23 mouse cellular contexts compared by ENCODE assay signal in genomic region chr1:182026120-182026519, GRCm38 (mm10). TPM values are rescaled to one million over a fixed set of nuclear protein-coding genes. Genes with fewer than 3 reads are reported as not detected.
DNase-seq lines count a peak whose midpoint lies in the region; ATAC-seq and TF ChIP-seq lines count a peak whose summit lies in the region.
"Had no signal": no experiment of that assay in that cellular context is flagged by ENCODE, and none has a peak within 500 bp of the region (broad histone marks: within the 10 kb centered on the region; RNA-seq: fewer than 3 reads in every experiment).

No protein-coding gene starts in this region.

- intact Hi-C loops in heart, postnatal 14 days (cut with DNase I) = no loop called here

- no peaks in the 10 kb centered on the region for H3K9me3 ChIP-seq in heart, embryonic 10.5 days
- H3K9me3 ChIP-seq in heart, embryonic 16.5 days (replicated peaks; ENCODE audit: control insufficient read depth, low read length) = no peaks in the 10 kb centered on the region
- H3K9me3 ChIP-seq in heart, postnatal 0 days (replicated peaks; ENCODE audit: control insufficient read depth, low read length) = no peaks in the 10 kb centered on the region
- no peaks in the 10 kb centered on the region for H3K9me3 ChIP-seq in stomach, embryonic 16.5 days (replicated peaks; ENCODE audit: control insufficient read depth, low read length)
- H3K9me3 ChIP-seq: embryonic facial prominence, embryonic 13.5 days; hindbrain, embryonic 13.5 days; limb, embryonic 13.5 days; liver, embryonic 12.5 days; midbrain, embryonic 12.5 days had no signal

- no peak overlapping the region for H3K4me3 ChIP-seq in heart, embryonic 10.5 days
- H3K4me3 ChIP-seq in heart, embryonic 16.5 days (ENCODE audit: low read length) = no peak overlapping the region
- H3K4me3 ChIP-seq in heart, postnatal 0 days (ENCODE audit: low read depth, low read length) = no peak overlapping the region
- no peak overlapping the region for H3K4me3 ChIP-seq in stomach, embryonic 16.5 days (replicated peaks; ENCODE audit: low read length)
- H3K4me3 ChIP-seq: embryonic facial prominence, embryonic 13.5 days; hindbrain, embryonic 13.5 days; limb, embryonic 13.5 days; liver, embryonic 12.5 days; midbrain, embryonic 12.5 days had no signal

- WGBS in heart, embryonic 10.5 days = 44% methylated on average over 7 of the region's 7 CpGs
- 26% methylated on average over 7 of the region's 7 CpGs for WGBS in heart, embryonic 16.5 days
- WGBS in heart, postnatal 0 days = 21% methylated on average over 7 of the region's 7 CpGs
- WGBS in stomach, embryonic 16.5 days = 49% methylated on average over 7 of the region's 7 CpGs

- H3K4me1 ChIP-seq in heart, embryonic 10.5 days = peaks cover 56% of the 10 kb centered on the region
- H3K4me1 ChIP-seq in heart, embryonic 16.5 days (ENCODE audit: control insufficient read depth, insufficient read depth, low read length) = peaks cover 28% of the 10 kb centered on the region
- peaks cover 46% of the 10 kb centered on the region for H3K4me1 ChIP-seq in heart, postnatal 0 days (ENCODE audit: control insufficient read depth, insufficient read depth)
- H3K4me1 ChIP-seq in stomach, embryonic 16.5 days (ENCODE audit: control insufficient read depth, insufficient read depth, low read length) = peaks cover 10% of the 10 kb centered on the region
- H3K4me1 ChIP-seq: liver, embryonic 12.5 days had no signal

- no peak for TF ChIP-seq CTCF in heart, postnatal 0 days (IDR thresholded peaks at IDR 0.05; ENCODE audit: low read depth)

- no peak for TF ChIP-seq EP300 in heart, postnatal 0 days (IDR thresholded peaks at IDR 0.05; ENCODE audit: low read depth)

- H3K4me2 ChIP-seq in heart, embryonic 16.5 days (ENCODE audit: low read depth, low read length) = no peak overlapping the region
- H3K4me2 ChIP-seq in heart, postnatal 0 days (ENCODE audit: low read depth, low read length) = no peak overlapping the region
- no peak overlapping the region for H3K4me2 ChIP-seq in stomach, embryonic 16.5 days (ENCODE audit: low read depth, low read length)
- H3K4me2 ChIP-seq: embryonic facial prominence, embryonic 13.5 days; hindbrain, embryonic 13.5 days; limb, embryonic 13.5 days; liver, embryonic 12.5 days; lung, embryonic 14.5 days; midbrain, embryonic 12.5 days had no signal

- peak; percentile 49; the same call in 1 of the 2 replicates for ATAC-seq in heart, embryonic 16.5 days (replicated peaks; ENCODE audit: extremely low read depth, insufficient read depth, low FRiP score)
- peak; percentile 78 for ATAC-seq in heart, postnatal 0 days (ENCODE audit: insufficient read depth, low read depth)
- ATAC-seq in stomach, embryonic 16.5 days (ENCODE audit: insufficient read depth, low FRiP score) = peak; percentile 64; the same call in 1 of the 2 replicates
- ATAC-seq: CD4-positive, CD25-positive, alpha-beta regulatory T cell, adult 4 months; forebrain, embryonic 14.5 days; liver, embryonic 12.5 days had no signal

- no peak for DNase-seq in heart, embryonic 10.5 days (ENCODE audit: low spot score)
- no peak for DNase-seq in heart, adult 9 months (ENCODE audit: low spot score in 2 of 2)
- DNase-seq in heart, postnatal 14 days = no peak
- peak; percentile 76 for DNase-seq in heart, postnatal 0 days (ENCODE audit: low spot score)
- no peak for DNase-seq in thymus, postnatal 36 days
- no peak for DNase-seq in kidney, adult 8-10 months
- DNase-seq: adrenal gland, postnatal 10 days; cerebellum, adult 8-10 months; cerebellum, postnatal 36 days; embryo, embryonic 11 days; layer of hippocampus, adult 9-11 months; lung, embryonic 14.5 days; right cerebral cortex, postnatal 14 days; thymus, postnatal 25 days had no signal

- peak overlapping the region; percentile 28; the same call in 1 of the 2 replicates for H3K9ac ChIP-seq in heart, embryonic 16.5 days (ENCODE audit: low read length)
- H3K9ac ChIP-seq in heart, postnatal 0 days (replicated peaks; ENCODE audit: low read depth, low read length) = no peak overlapping the region
- no peak overlapping the region for H3K9ac ChIP-seq in stomach, embryonic 16.5 days (ENCODE audit: low read length)
- H3K9ac ChIP-seq: embryonic facial prominence, embryonic 13.5 days; hindbrain, embryonic 13.5 days; limb, embryonic 13.5 days; liver, embryonic 12.5 days; lung, embryonic 14.5 days; midbrain, embryonic 12.5 days had no signal

- no peaks in the 10 kb centered on the region for H3K27me3 ChIP-seq in heart, embryonic 10.5 days (ENCODE audit: insufficient read depth, poor library complexity, severe bottlenecking)
- H3K27me3 ChIP-seq in heart, embryonic 16.5 days (ENCODE audit: control insufficient read depth, insufficient read depth, low read length) = no peaks in the 10 kb centered on the region
- H3K27me3 ChIP-seq in heart, postnatal 0 days (ENCODE audit: control insufficient read depth, insufficient read depth, low read length) = no peaks in the 10 kb centered on the region; the same call in 1 of the 2 replicates
- H3K27me3 ChIP-seq in stomach, embryonic 16.5 days (ENCODE audit: control insufficient read depth, insufficient read depth, low read length) = no peaks in the 10 kb centered on the region
- H3K27me3 ChIP-seq: embryonic facial prominence, embryonic 13.5 days; hindbrain, embryonic 13.5 days; limb, embryonic 13.5 days; midbrain, embryonic 12.5 days had no signal

- no peaks in the 10 kb centered on the region for H3K36me3 ChIP-seq in heart, embryonic 10.5 days
- no peaks in the 10 kb centered on the region for H3K36me3 ChIP-seq in heart, embryonic 16.5 days (ENCODE audit: control insufficient read depth, insufficient read depth)
- no peaks in the 10 kb centered on the region for H3K36me3 ChIP-seq in heart, postnatal 0 days (replicated peaks; ENCODE audit: control insufficient read depth, insufficient read depth, low read length)
- no peaks in the 10 kb centered on the region for H3K36me3 ChIP-seq in stomach, embryonic 16.5 days (ENCODE audit: control insufficient read depth, insufficient read depth, low read length)
- H3K36me3 ChIP-seq: embryonic facial prominence, embryonic 13.5 days; hindbrain, embryonic 13.5 days; liver, embryonic 12.5 days; midbrain, embryonic 12.5 days had no signal

- peak overlapping the region; percentile 72 for H3K27ac ChIP-seq in heart, embryonic 10.5 days
- peak overlapping the region; percentile 85 for H3K27ac ChIP-seq in heart, embryonic 16.5 days (ENCODE audit: low read length)
- H3K27ac ChIP-seq in heart, postnatal 0 days (ENCODE audit: low read depth) = peak overlapping the region; percentile 81
- H3K27ac ChIP-seq in stomach, embryonic 16.5 days (ENCODE audit: low read length) = peak overlapping the region; percentile 79
- H3K27ac ChIP-seq: embryonic facial prominence, embryonic 13.5 days; hindbrain, embryonic 13.5 days; limb, embryonic 13.5 days; liver, embryonic 12.5 days; midbrain, embryonic 12.5 days had no signal

RNA-seq across cellular contexts. Expression of gene Enah, which starts 6.3 kb away (rescaled TPM):
- polyA plus RNA-seq in heart, embryonic 10.5 days (2016; fragmentation: Nextera tagmentation; extraction: Ambion mirVana) = 19.5 and 24.5 TPM in 2 replicates
- polyA plus RNA-seq in heart, embryonic 16.5 days (2015; fragmentation: Nextera tagmentation; extraction: Ambion mirVana) = 13.2 and 17.3 TPM in 2 replicates
- total RNA-seq in heart, postnatal 14 days (2021) = 10 to 100 TPM; 90.6 to 92.1 TPM
- total RNA-seq in heart, postnatal 0 days (2014; rRNA removed; ENCODE audit: low replicate concordance) = 69.3 and 77.9 TPM in 2 replicates
- polyA plus RNA-seq in heart, postnatal 0 days (2015; fragmentation: Nextera tagmentation; extraction: Ambion mirVana) = 10.3 and 13.2 TPM in 2 replicates
- 12.8 and 13.1 TPM in 2 replicates for polyA plus RNA-seq in stomach, embryonic 16.5 days (2015; fragmentation: Nextera tagmentation; extraction: Ambion mirVana)
